Mouse (Mus musculus): ENCODE results near the gene Gm20521. TPM values are rescaled to one million over a fixed set of nuclear protein-coding genes. Genes with fewer than 3 reads are reported as not detected.

Gene Gm20521
- polyA plus RNA-seq (2011; ENCODE audit: insufficient read depth, insufficient read length, low replicate concordance, missing spikeins), result not detected in 2 replicates

GRCm38 (mm10) chr14:54883154-54884021 is at the start of gene Gm20521, which contains the start of gene Bcl2l2:
Gm20521 (plus strand) TSS chr14:54883441.
Bcl2l2 (plus strand) TSS chr14:54883377.
- under 1% methylated on average over 27 of the region's 27 CpGs for WGBS
- TF ChIP-seq POLR2A (IDR thresholded peaks at IDR 0.05; ENCODE audit: borderline replicate concordance, control insufficient read depth, low read depth, low read length) (peak; percentile 60; the same call in 1 of the 2 replicates), CTCF (IDR thresholded peaks at IDR 0.05; ENCODE audit: control insufficient read depth, insufficient read depth, low read length) (no peak)
- H3K4me1 ChIP-seq (ENCODE audit: control insufficient read depth, insufficient read depth, low read length), result no peaks in the 10 kb centered on the region

GRCm38 (mm10) chr14:54843461-54843860 is 39.8 kb upstream of the Gm20521 start:
- TF ChIP-seq POLR2A (IDR thresholded peaks at IDR 0.05; ENCODE audit: borderline replicate concordance, control insufficient read depth, low read depth, low read length) (no peak), CTCF (IDR thresholded peaks at IDR 0.05; ENCODE audit: control insufficient read depth, insufficient read depth, low read length) (peak; percentile 15; the same call in 1 of the 2 replicates)
- H3K4me3 ChIP-seq (replicated peaks; ENCODE audit: control insufficient read depth, low read depth, low read length), result no peak overlapping the region
- WGBS, result 0% methylated on average over 4 of the region's 4 CpGs
- no peak overlapping the region for H3K27ac ChIP-seq (ENCODE audit: control insufficient read depth, insufficient read depth, low read depth, low read length, poor library complexity)
- H3K4me1 ChIP-seq (ENCODE audit: control insufficient read depth, insufficient read depth, low read length), result no peaks in the 10 kb centered on the region; the same call in 1 of the 2 replicates

More at GRCm38 (mm10) chr14:54883154-54884021, at the start of gene Gm20521, which contains the start of gene Bcl2l2:
- H3K4me3 ChIP-seq (replicated peaks; ENCODE audit: control insufficient read depth, low read depth, low read length), result peak within 1 kb of the TSS; percentile 41
- 0 out of 2 replicates have a peak within 1 kb of the TSS, but pooled peaks have one; percentile 36 for H3K27ac ChIP-seq (ENCODE audit: control insufficient read depth, insufficient read depth, low read depth, low read length, poor library complexity)

DNA sequence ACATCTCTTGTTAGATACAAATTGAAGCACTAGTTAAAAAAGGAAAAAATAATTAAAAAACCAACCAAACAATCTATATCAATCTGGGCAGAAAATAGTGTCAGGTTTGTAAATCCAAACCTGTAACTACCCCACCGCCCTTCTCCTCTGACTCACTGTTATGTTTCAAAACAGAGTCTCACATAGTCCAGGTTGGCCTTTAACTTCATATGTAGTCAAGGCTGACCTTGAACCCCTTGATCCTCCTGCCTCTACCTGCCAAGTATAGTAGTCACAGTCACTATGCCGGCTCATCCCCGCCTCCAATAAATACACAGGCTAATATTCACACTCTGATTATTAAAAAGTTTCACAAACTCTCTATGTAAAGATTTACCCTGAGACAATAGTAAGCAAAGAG is 27.5 kb upstream of the Gm20521 start:
- Histone ChIP-seq H3K27ac (ENCODE audit: control insufficient read depth, insufficient read depth, low read depth, low read length, poor library complexity) (no peak overlapping the region), H3K4me1 (ENCODE audit: control insufficient read depth, insufficient read depth, low read length) (no peaks in the 10 kb centered on the region), H3K4me3 (replicated peaks; ENCODE audit: control insufficient read depth, low read depth, low read length) (no peak overlapping the region)
- 91% methylated on average over 3 of the region's 3 CpGs for WGBS
- TF ChIP-seq POLR2A (IDR thresholded peaks at IDR 0.05; ENCODE audit: borderline replicate concordance, control insufficient read depth, low read depth, low read length) (no peak), CTCF (IDR thresholded peaks at IDR 0.05; ENCODE audit: control insufficient read depth, insufficient read depth, low read length) (no peak)

GRCm38 (mm10) chr14:54856703-54857102 is 26.5 kb upstream of the Gm20521 start:
- WGBS, result 53% methylated on average over 7 of the region's 7 CpGs
- Histone ChIP-seq H3K27ac (ENCODE audit: control insufficient read depth, insufficient read depth, low read depth, low read length, poor library complexity) (no peak overlapping the region), H3K4me1 (ENCODE audit: control insufficient read depth, insufficient read depth, low read length) (no peaks in the 10 kb centered on the region), H3K4me3 (replicated peaks; ENCODE audit: control insufficient read depth, low read depth, low read length) (no peak overlapping the region)
- TF ChIP-seq CTCF (IDR thresholded peaks at IDR 0.05; ENCODE audit: control insufficient read depth, insufficient read depth, low read length) (no peak), POLR2A (IDR thresholded peaks at IDR 0.05; ENCODE audit: borderline replicate concordance, control insufficient read depth, low read depth, low read length) (no peak)

GRCm38 (mm10) chr14:54857891-54858290 is 25.4 kb upstream of the Gm20521 start:
- Histone ChIP-seq H3K4me1 (ENCODE audit: control insufficient read depth, insufficient read depth, low read length) (no peaks in the 10 kb centered on the region), H3K4me3 (replicated peaks; ENCODE audit: control insufficient read depth, low read depth, low read length) (no peak overlapping the region), H3K27ac (ENCODE audit: control insufficient read depth, insufficient read depth, low read depth, low read length, poor library complexity) (no peak overlapping the region)
- 84% methylated on average over 9 of the region's 9 CpGs for WGBS
- no peak for TF ChIP-seq CTCF (IDR thresholded peaks at IDR 0.05; ENCODE audit: control insufficient read depth, insufficient read depth, low read length)
- TF ChIP-seq POLR2A (IDR thresholded peaks at IDR 0.05; ENCODE audit: borderline replicate concordance, control insufficient read depth, low read depth, low read length), result no peak

- TF ChIP-seq POLR2A (IDR thresholded peaks at IDR 0.05; ENCODE audit: borderline replicate concordance, control insufficient read depth, low read depth, low read length) (no peak), CTCF (IDR thresholded peaks at IDR 0.05; ENCODE audit: control insufficient read depth, insufficient read depth, low read length) (peak; percentile 69)
- WGBS, result 34% methylated on average over 2 of the region's 2 CpGs
- Histone ChIP-seq H3K27ac (ENCODE audit: control insufficient read depth, insufficient read depth, low read depth, low read length, poor library complexity) (no peak overlapping the region), H3K4me3 (replicated peaks; ENCODE audit: control insufficient read depth, low read depth, low read length) (no peak overlapping the region), H3K4me1 (ENCODE audit: control insufficient read depth, insufficient read depth, low read length) (no peaks in the 10 kb centered on the region)
These were observed 22.7 kb upstream of the Gm20521 start for GRCm38 (mm10) chr14:54860511-54860910.

DNA sequence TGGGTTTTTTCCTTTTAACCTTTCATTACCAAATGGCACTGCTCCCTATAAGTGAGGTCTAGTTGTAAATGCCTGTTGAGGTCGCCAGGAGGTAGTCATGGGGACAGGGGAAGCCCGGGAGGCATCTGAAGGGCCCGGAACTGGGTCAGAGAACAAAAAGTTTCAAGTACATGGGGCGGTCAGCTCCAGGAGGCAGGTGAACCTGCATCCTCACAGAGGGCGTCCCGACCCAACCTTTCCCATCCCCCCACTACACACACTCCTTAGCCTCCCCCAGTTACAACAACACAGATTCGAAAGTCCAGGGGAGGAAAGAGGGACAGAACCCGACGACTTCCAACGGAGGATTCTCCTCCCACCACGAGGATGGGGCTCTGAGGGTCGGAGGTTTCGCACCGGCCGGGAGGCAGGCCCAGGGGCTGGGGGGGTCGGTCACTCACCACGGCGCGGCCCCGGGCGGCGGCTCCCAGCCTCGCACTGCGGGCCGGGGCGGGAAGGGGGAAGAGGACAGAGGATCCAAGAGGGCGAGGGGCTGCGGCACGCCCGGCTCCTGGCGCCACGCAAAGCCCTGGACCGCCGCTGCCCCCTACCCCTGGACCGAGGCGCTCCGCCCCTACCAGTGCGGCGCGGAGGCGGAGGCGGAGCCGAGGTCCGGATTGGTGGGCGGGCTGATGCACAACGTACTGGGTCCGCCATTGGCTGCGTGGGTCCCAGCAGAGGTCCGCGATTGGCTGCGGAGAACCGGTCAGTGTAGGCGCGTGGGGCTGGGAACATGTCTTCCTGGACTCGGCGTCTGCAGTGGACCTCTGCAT is 19.5 kb upstream of the Gm20521 start:
- Histone ChIP-seq H3K4me3 (replicated peaks; ENCODE audit: control insufficient read depth, low read depth, low read length) (peak overlapping the region; percentile 71), H3K27ac (ENCODE audit: control insufficient read depth, insufficient read depth, low read depth, low read length, poor library complexity) (peak overlapping the region; percentile 77), H3K4me1 (ENCODE audit: control insufficient read depth, insufficient read depth, low read length) (peaks cover 2% of the 10 kb centered on the region)
- TF ChIP-seq POLR2A (IDR thresholded peaks at IDR 0.05; ENCODE audit: borderline replicate concordance, control insufficient read depth, low read depth, low read length), result peak; percentile 57; the same call in 1 of the 2 replicates
- TF ChIP-seq CTCF (IDR thresholded peaks at IDR 0.05; ENCODE audit: control insufficient read depth, insufficient read depth, low read length), result no peak
- under 1% methylated on average over 56 of the region's 56 CpGs for WGBS
